Mouse (Mus musculus): ENCODE measurements around the gene Coq8a. TPM values are rescaled to one million over a fixed set of nuclear protein-coding genes. Genes with fewer than 3 reads are reported as not detected.

Coq8a gene
- total and polyA plus RNA-seq, 2 experiments from 2014 or later = 148 to 231 TPM

- ATAC-seq (ENCODE audit: insufficient read depth, low read depth) (no peak), DNase-seq (ENCODE audit: low spot score) (no peak)
- TF ChIP-seq CTCF (IDR thresholded peaks at IDR 0.05; ENCODE audit: low read depth) = peak; percentile 47
- no peak for TF ChIP-seq EP300 (IDR thresholded peaks at IDR 0.05; ENCODE audit: low read depth)
- H3K4me2 ChIP-seq (ENCODE audit: low read depth, low read length) = no peak overlapping the region
- no peaks in the 10 kb centered on the region for H3K9me3 ChIP-seq (replicated peaks; ENCODE audit: control insufficient read depth, low read length)
- 65% methylated on average over 1 of the region's 1 CpGs for WGBS
- H3K36me3 ChIP-seq (replicated peaks; ENCODE audit: control insufficient read depth, insufficient read depth, low read length) = peaks cover 14% of the 10 kb centered on the region; the same call in 1 of the 2 replicates
- H3K4me1 ChIP-seq (ENCODE audit: control insufficient read depth, insufficient read depth) = no peaks in the 10 kb centered on the region
- no peak overlapping the region for H3K9ac ChIP-seq (replicated peaks; ENCODE audit: low read depth, low read length)
- no peak overlapping the region for H3K4me3 ChIP-seq (ENCODE audit: low read depth, low read length)
- H3K27me3 ChIP-seq (ENCODE audit: control insufficient read depth, insufficient read depth, low read length) = no peaks in the 10 kb centered on the region
- H3K27ac ChIP-seq (ENCODE audit: low read depth) = no peak overlapping the region
These were observed 82.9 kb downstream of the Coq8a start for GRCm38 (mm10) chr1:180116525-180116924.

Other genes with a start within 250 kb of the Coq8a start
- gene Cdc42bpa, start 239.1 kb downstream of the Coq8a start, total RNA-seq (2014; rRNA removed; ENCODE audit: low replicate concordance) = 25.8 and 30.6 TPM in 2 replicates
- gene Cdc42bpa, start 239.1 kb downstream of the Coq8a start, polyA plus RNA-seq (2015; fragmentation: Nextera tagmentation; extraction: Ambion mirVana) = 7.7 and 8.3 TPM in 2 replicates
- gene Psen2, start 63.8 kb upstream of the Coq8a start, total RNA-seq (2014; rRNA removed; ENCODE audit: low replicate concordance) = 30.8 and 33.3 TPM in 2 replicates
- 15.2 and 16.4 TPM in 2 replicates for gene Psen2, start 63.8 kb upstream of the Coq8a start, polyA plus RNA-seq (2015; fragmentation: Nextera tagmentation; extraction: Ambion mirVana)
- gene Itpkb, start 130.9 kb upstream of the Coq8a start, total RNA-seq (2014; rRNA removed; ENCODE audit: low replicate concordance) = 21.7 and 24.9 TPM in 2 replicates
- gene Itpkb, start 130.9 kb upstream of the Coq8a start, polyA plus RNA-seq (2015; fragmentation: Nextera tagmentation; extraction: Ambion mirVana) = 5.1 and 5.4 TPM in 2 replicates